ENCODE assay signal across 7 mouse cellular contexts in the genomic region with DNA sequence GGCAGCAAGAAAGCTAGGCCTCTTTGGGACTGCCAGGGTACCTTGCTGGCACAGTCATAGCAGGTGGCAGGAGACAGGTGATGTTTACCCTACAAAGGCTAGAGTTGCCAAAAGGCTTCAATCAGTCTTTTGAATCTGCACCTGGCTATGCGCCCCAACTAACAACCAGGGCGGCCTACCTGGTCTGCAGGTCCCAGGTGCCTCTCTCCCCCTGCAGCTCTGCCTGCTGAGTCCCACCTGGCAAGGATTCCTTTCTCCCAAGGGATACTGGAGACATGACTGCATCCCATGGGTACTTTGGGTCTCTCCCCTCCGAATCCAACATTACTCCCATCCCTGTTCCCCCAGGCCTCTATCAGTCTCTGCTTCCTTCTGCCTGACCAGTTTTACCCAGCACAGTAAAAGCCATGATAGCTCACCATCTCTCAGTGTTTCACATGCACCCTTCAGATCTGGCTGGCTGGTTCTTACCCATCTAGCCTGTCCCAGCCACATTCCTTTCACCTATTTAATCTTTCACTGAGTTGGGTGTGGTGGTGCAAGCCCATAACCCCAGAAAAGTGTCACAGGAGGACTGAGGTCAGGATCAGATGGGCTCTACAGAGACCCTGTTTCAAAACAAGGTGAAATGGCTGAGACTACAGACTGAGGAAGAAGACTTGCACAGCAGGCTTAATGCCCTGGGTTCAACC. TPM values are rescaled to one million over a fixed set of nuclear protein-coding genes. Genes with fewer than 3 reads are reported as not detected.
DNase-seq lines count a peak whose midpoint lies in the region; ATAC-seq and TF ChIP-seq lines count a peak whose summit lies in the region.

No protein-coding gene starts in this region.

- no peaks in the 10 kb centered on the region for H3K27me3 ChIP-seq in hindbrain, embryonic 12.5 days
- no peaks in the 10 kb centered on the region for H3K27me3 ChIP-seq in hindbrain, embryonic 16.5 days (replicated peaks; ENCODE audit: control insufficient read depth, insufficient read depth, low read length)
- H3K27me3 ChIP-seq in ES-Bruce4 (ENCODE audit: control insufficient read depth, insufficient read depth, low read length, poor library complexity, severe bottlenecking), result no peaks in the 10 kb centered on the region
- H3K27me3 ChIP-seq in limb, embryonic 12.5 days, result no peaks in the 10 kb centered on the region

- peaks cover 56% of the 10 kb centered on the region for H3K4me1 ChIP-seq in hindbrain, embryonic 12.5 days
- H3K4me1 ChIP-seq in hindbrain, embryonic 16.5 days (ENCODE audit: control insufficient read depth, insufficient read depth, low read depth, low read length), result peaks cover 42% of the 10 kb centered on the region
- peaks cover 16% of the 10 kb centered on the region for H3K4me1 ChIP-seq in ES-Bruce4 (ENCODE audit: control insufficient read depth, insufficient read depth, low read length)
- H3K4me1 ChIP-seq in brown adipose tissue, adult 24 weeks (ENCODE audit: control insufficient read depth, insufficient read depth, insufficient read length, low read length), result peaks cover 69% of the 10 kb centered on the region
- H3K4me1 ChIP-seq in limb, embryonic 12.5 days (replicated peaks), result peaks cover 54% of the 10 kb centered on the region

- H3K27ac ChIP-seq in hindbrain, embryonic 12.5 days, result peak overlapping the region; percentile 18; the same call in 1 of the 2 replicates
- H3K27ac ChIP-seq in hindbrain, embryonic 16.5 days (ENCODE audit: low read depth, low read length), result no peak overlapping the region
- peak overlapping the region; percentile 39 for H3K27ac ChIP-seq in ES-Bruce4 (ENCODE audit: insufficient read depth, low read length)
- H3K27ac ChIP-seq in brown adipose tissue, adult 24 weeks (replicated peaks; ENCODE audit: low read depth, low read length), result peak overlapping the region; percentile 40
- H3K27ac ChIP-seq in limb, embryonic 12.5 days, result peak overlapping the region; percentile 53

- no peak for ATAC-seq in hindbrain, embryonic 12.5 days (ENCODE audit: low FRiP score)
- ATAC-seq in hindbrain, embryonic 16.5 days, result no peak
- no peak for ATAC-seq in limb, embryonic 12.5 days (ENCODE audit: insufficient number of reproducible peaks, insufficient read depth, low FRiP score, low TSS enrichment, low read depth)
- no peak for ATAC-seq in monocyte, adult 5-6 weeks (replicated peaks; ENCODE audit: insufficient number of reproducible peaks, low FRiP score, low TSS enrichment, poor library complexity, severe bottlenecking)

- H3K9ac ChIP-seq in hindbrain, embryonic 12.5 days, result no peak overlapping the region
- no peak overlapping the region for H3K9ac ChIP-seq in hindbrain, embryonic 16.5 days (ENCODE audit: low read depth, low read length)
- H3K9ac ChIP-seq in ES-Bruce4 (ENCODE audit: low read depth, poor library complexity, severe bottlenecking), result 0 out of 2 replicates have a peak overlapping the region, but pooled peaks have one; percentile 15
- no peak overlapping the region for H3K9ac ChIP-seq in limb, embryonic 12.5 days (replicated peaks)

- H3K4me2 ChIP-seq in hindbrain, embryonic 12.5 days (replicated peaks), result no peak overlapping the region
- H3K4me2 ChIP-seq in hindbrain, embryonic 16.5 days (ENCODE audit: low read length), result no peak overlapping the region
- no peak overlapping the region for H3K4me2 ChIP-seq in limb, embryonic 12.5 days

- no peaks in the 10 kb centered on the region for H3K9me3 ChIP-seq in hindbrain, embryonic 12.5 days (replicated peaks)
- H3K9me3 ChIP-seq in hindbrain, embryonic 16.5 days (ENCODE audit: control insufficient read depth, low read length), result no peaks in the 10 kb centered on the region
- H3K9me3 ChIP-seq in ES-Bruce4 (replicated peaks; ENCODE audit: control insufficient read depth, insufficient read depth, low read length, poor library complexity, severe bottlenecking), result no peaks in the 10 kb centered on the region
- no peaks in the 10 kb centered on the region for H3K9me3 ChIP-seq in limb, embryonic 12.5 days

- H3K4me3 ChIP-seq in hindbrain, embryonic 12.5 days, result no peak overlapping the region
- H3K4me3 ChIP-seq in hindbrain, embryonic 16.5 days (ENCODE audit: low read length), result no peak overlapping the region
- H3K4me3 ChIP-seq in ES-Bruce4 (ENCODE audit: low read depth, low read length), result no peak overlapping the region
- no peak overlapping the region for H3K4me3 ChIP-seq in brown adipose tissue, adult 24 weeks (ENCODE audit: insufficient read depth, low read depth, low read length)
- H3K4me3 ChIP-seq in limb, embryonic 12.5 days (replicated peaks), result no peak overlapping the region

- no peak for TF ChIP-seq POLR2A in ES-Bruce4 (IDR thresholded peaks at IDR 0.05; ENCODE audit: insufficient read depth, low read length)

- no peak for DNase-seq in urinary bladder, postnatal 25 days (ENCODE audit: low spot score)

- no peak for TF ChIP-seq CTCF in ES-Bruce4 (IDR thresholded peaks at IDR 0.05; ENCODE audit: low read depth, low read length)

- WGBS in hindbrain, embryonic 12.5 days, result 84% methylated on average over 3 of the region's 3 CpGs
- WGBS in hindbrain, embryonic 16.5 days, result 90% methylated on average over 3 of the region's 3 CpGs
- WGBS in limb, embryonic 12.5 days, result 90% methylated on average over 3 of the region's 3 CpGs

- no peak for TF ChIP-seq EP300 in ES-Bruce4 (IDR thresholded peaks at IDR 0.05; ENCODE audit: insufficient read depth, low read depth, low read length)

- peaks cover 21% of the 10 kb centered on the region for H3K36me3 ChIP-seq in hindbrain, embryonic 12.5 days
- no peaks in the 10 kb centered on the region for H3K36me3 ChIP-seq in hindbrain, embryonic 16.5 days (ENCODE audit: control insufficient read depth, insufficient read depth, low read length)
- H3K36me3 ChIP-seq in ES-Bruce4 (ENCODE audit: control insufficient read depth, insufficient read depth, low read length, poor library complexity, severe bottlenecking), result no peaks in the 10 kb centered on the region
- peaks cover 30% of the 10 kb centered on the region for H3K36me3 ChIP-seq in limb, embryonic 12.5 days

RNA-seq across cellular contexts. Expression of a gene that starts 14.7 kb away (rescaled TPM):
- polyA plus RNA-seq in hindbrain, embryonic 12.5 days (2016; fragmentation: Nextera tagmentation; extraction: Ambion mirVana), result 155 and 166 TPM in 2 replicates
- polyA plus RNA-seq in hindbrain, embryonic 16.5 days (2015; fragmentation: Nextera tagmentation; extraction: Ambion mirVana), result 138 and 159 TPM in 2 replicates
- polyA plus RNA-seq in ES-Bruce4 (2011; ENCODE audit: insufficient read depth, insufficient read length, low read depth, missing spikeins), result 108 TPM in 2 replicates
- 22.5 and 23.5 TPM in 2 replicates for polyA plus RNA-seq in brown adipose tissue, adult 24 weeks (2012; ENCODE audit: insufficient read depth, insufficient read length, missing spikeins)
- polyA plus RNA-seq in limb, embryonic 12.5 days (2016; fragmentation: Nextera tagmentation; extraction: Ambion mirVana), result 107 and 110 TPM in 2 replicates
- total RNA-seq in monocyte, adult 5-6 weeks (2017), result 11.8 to 39.0 TPM (median 21.7 TPM) in 3 replicates

RNA-seq across cellular contexts. Expression of a gene that starts 31.0 kb away (rescaled TPM):
- polyA plus RNA-seq in hindbrain, embryonic 12.5 days (2016; fragmentation: Nextera tagmentation; extraction: Ambion mirVana), result 81.5 and 87.9 TPM in 2 replicates
- 14.8 and 19.8 TPM in 2 replicates for polyA plus RNA-seq in hindbrain, embryonic 16.5 days (2015; fragmentation: Nextera tagmentation; extraction: Ambion mirVana)
- 183 TPM in 2 replicates for polyA plus RNA-seq in ES-Bruce4 (2011; ENCODE audit: insufficient read depth, insufficient read length, low read depth, missing spikeins)
- polyA plus RNA-seq in brown adipose tissue, adult 24 weeks (2012; ENCODE audit: insufficient read depth, insufficient read length, missing spikeins), result not detected in 2 replicates
- 110 and 114 TPM in 2 replicates for polyA plus RNA-seq in limb, embryonic 12.5 days (2016; fragmentation: Nextera tagmentation; extraction: Ambion mirVana)
- 1.1 to 2.7 TPM (median 1.6 TPM) in 3 replicates for total RNA-seq in monocyte, adult 5-6 weeks (2017)
